Mouse (Mus musculus): ENCODE measurements around the gene Zscan12.
A peak's percentile ranks its signal among the peaks of the same experiment; 100 is the strongest.

Zscan12 gene

DNA sequence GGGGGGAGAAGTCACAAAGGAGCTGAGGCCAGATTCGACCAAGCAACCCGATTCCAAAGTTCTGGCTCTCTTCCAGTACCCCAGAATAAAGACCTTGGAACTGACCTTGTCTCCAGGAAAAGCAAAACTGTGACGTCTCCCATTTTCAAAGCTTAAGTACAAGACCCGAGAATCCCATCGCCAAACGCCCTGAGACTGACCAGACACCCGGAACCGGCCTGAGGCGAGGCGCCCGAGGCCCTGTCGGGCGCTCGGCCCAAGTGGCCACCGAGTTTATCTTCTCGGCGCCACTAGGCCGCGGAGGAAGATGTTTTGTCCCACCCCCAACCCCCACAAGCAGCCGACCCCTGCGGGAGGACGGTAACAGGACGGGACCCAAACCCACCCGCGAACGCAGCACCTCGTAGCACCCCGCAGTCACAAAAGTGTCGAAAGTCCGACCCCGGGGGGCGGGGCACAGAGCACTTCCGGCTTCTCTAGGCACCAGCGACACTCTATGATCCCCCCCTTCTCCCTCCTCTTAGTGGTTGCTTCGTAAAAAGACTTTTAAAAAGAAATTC lies 39.7 kb downstream of the Zscan12 start, which contains the start of gene Zkscan3:
Gene Zkscan3 (minus strand): TSS at position 469 of the 560 bp plus-strand sequence.
- peak; percentile 85 for DNase-seq

- no peak for DNase-seq
Observed at GRCm38 (mm10) chr13:21402848-21403247, 40.2 kb downstream of the Zscan12 start.

DNA sequence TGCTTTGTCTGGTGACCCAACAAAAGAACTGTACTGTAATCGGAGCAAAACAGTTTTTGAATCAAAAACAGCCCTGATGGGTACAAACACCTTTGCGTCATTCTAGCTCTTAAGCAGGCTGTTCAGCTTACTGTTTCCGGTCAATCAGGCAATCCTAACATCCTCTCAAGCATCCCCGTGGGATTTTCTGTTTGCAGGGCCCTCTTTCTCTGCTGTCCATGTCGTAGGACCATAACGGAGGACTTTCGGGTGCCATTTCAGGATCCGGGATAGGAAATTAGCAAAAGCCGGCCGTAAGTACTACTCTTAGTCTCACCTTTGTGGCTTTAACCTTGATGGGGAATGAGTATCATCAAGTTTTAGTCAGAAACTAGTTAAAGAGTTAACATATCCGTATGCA lies 44.7 kb downstream of the Zscan12 start:
- DNase-seq, result no peak

DNA sequence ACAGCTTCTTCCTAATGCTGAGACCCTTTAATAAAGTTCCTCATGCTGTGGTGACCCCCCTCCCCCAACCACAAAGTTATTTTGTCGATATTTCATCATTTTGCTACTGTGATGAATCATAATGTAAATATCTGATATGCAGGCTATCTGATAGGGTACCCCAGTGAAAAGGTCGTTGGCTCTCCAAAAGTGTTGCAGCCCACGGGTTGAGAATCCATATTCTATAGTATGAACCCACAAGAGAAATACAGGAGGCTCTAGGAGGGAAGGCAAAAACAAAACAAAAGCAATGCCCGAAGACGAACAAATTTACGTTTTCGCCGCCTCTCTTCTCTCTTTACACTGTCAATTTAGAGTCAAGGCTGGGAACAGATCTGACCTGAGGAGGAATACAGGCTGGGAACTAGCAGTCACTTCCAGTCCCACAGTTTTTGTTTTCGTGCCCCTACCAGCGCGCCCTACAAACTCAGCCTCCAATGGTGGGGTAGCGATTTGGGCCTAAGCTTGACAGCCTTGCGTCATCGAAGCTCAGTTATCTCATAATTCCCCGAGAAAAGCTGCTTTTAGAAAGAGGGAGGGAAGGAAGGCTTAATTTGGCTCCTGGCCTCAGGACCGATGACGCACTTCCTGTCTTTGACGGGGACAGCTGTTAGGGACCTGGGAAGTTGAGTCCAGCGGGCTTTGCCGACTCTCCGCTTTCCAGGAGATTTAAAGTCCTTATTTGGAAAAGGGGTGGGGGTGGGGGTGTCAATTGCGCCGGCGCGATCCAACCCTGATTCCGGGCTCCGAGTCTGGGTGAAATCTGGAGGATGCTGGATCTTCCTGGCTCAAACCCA lies 45.6 kb downstream of the Zscan12 start:
- peak; percentile 44 for DNase-seq

DNA sequence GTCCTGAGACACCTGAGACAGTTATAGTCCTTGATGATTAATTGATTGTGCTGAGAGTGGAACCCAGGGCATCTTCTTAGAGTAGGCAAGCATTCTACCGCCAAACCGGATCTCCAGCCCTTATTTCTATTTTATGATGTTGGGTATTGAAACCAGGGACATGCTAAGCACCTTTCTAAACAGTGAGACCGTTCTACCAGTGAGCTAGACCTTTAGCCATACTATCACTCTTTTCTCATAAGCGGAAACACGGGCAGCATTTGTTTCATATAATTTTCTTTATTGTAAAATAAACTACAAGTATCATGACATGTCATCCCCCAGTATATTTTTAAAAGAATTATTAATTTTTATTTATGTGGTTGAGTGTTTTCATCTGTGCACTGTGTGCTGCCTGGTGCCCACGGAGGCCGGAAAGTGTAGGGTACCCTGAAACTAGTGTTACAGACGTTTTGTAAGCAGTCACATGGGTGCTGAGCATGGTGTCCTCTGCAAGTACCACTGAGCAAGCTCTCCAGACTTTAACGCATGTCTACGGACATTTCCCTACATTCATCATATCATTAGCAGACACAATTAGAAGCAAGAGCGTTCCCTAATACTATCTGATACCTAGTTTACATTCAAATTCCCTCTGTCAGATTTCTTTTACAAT lies 46.3 kb downstream of the Zscan12 start:
- no peak for DNase-seq

DNA sequence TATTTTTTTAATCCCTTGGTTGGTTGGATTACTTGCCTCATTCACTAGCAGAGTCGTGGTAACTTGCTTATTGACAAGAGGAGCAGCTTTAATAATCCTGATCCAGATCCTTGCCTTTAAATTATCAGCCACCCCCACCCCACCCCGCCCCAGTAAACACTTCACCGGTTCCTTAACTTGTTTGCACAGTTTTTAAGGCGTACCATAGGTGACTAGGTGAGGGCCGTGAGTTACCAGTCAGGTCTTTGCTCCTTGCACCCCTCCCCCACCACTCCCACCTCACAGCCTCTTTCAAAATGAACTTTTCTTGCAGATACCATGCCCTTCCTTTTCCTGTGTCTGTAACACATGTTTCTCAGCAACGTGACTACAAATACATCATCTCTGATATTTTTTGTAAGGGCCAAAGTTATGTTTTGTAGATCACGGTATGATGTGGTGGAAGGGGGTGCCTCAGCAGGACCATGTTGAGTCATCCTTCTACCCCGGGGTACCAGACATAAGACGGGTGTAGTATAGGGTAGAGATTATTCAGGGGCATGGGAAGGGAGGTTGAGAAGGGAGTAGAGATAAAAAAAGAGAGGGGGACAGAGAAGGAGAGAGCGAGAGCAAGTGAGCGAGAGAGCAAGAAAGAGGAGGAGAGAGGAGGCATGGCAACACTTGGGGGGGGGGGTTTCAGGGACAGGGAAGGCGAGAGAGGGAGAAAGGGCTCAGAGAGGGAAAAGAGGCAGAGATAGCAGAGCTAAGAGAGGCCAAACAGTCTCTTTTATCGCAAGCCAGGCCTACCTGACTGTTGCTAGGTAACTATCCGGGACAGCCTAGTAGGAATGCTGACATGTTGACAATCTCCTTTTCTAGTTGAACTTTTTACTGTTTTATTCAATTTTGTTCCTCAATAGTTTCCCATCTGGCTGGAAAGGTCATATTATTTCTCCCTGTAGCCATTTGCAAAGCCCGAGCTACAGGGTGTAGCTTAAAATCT lies 51.9 kb downstream of the Zscan12 start:
- no peak for DNase-seq

GRCm38 (mm10) chr13:21415266-21415665 lies 52.6 kb downstream of the Zscan12 start:
- DNase-seq, result no peak

DNA sequence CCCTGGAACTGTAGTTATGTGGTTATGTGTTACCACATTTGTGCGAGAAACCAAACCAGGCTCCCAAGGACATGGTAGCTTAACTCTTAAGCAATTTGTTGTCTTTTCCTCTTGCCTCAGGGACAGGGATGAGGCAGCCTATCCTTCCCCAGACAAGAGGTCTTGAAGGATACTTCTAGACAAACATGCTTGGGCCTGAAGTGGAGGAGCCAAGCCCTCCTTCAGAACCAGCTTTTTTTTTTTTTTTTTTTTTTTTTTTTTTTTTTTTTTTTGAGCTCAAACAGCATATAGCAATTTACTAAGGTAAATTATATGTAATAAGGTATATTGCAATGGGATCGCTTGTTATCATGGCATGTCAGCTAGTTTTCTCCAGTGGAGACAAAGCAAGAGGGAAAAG lies 53.1 kb downstream of the Zscan12 start:
- DNase-seq, result no peak

DNA sequence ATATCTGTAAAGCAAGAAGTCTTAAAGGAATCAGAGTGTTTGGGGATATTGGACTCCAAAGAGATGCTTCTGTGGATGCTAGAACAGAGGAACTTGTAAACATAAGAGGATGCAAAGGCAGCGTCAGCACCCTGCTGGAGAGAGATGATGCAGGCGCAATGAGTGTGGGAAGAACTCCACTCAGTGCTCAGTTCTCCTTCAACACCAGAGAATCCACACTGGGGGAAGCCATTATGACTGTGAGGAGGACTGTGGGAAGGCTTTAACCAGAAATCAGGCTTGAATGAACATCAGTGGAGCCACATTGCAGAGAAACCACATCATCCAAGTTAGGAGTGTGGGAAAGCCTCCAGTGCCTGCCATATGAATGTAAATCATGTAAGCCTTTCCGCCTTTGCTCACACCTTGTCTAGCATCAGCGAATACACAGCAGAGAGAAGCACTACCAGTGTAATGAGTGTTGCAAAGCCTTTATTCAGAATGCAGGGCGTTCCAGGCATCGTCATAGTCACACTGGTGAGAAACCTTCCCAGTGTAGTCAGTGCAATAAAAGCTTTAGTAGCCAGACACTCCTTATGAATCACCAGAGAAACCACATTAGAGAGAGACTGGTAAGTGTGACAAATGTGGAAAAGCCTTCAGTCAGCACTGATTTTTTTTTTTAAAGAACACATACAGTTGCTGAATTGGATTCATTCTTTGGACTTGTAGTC lies 54.8 kb downstream of the Zscan12 start:
- DNase-seq, result no peak

DNA sequence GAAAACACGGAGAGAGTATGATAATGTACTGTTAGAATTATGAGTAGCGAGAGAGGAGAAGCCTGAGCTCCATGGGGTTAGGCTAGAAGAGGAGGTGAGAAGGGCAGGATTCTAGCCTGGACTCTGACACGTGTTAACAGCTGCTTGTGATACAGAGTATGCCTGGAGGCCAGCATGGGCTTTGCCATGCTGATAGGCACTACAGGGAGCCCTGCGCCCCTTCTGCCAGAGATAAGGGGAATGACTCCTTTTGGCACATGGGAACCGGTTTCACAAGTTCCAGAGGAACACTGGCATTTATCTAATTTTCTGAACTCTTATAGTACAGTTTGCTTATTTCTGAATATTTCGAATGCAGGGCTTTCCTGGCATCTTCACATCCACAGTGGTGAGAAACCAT lies 56.2 kb downstream of the Zscan12 start:
- DNase-seq, result no peak

All from thymus, postnatal 25 days (tissue).